Mouse (Mus musculus): ENCODE results near the gene Rnf149. TPM values are rescaled to one million over a fixed set of nuclear protein-coding genes. Genes with fewer than 3 reads are reported as not detected.

Rnf149 gene
- polyA plus RNA-seq, 1 experiment from 2014 or later = 30.3 TPM

DNA sequence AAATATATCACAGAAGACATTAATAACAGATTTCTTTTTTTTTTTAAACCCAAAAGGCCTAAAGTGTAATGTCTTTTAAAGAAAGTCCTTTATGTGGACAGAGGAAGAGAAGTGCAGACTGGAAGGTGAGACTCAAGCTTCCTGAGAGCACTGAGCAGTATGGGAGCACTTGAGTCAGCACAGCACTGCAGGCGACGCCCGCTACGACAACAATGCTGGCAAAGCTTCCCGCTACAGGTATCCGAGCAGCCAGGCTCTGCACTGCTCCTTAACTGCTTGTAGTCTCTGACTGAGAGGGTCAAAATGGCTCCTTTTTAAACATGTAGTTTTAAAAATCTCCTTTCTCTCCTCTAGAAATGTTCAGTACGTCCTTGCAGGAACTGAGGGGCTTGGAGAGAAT is 14.0 kb downstream of the Rnf149 start:
- Histone ChIP-seq H3K4me1 (ENCODE audit: control insufficient read depth, insufficient read depth, low read length) (no peaks in the 10 kb centered on the region), H3K27me3 (ENCODE audit: control insufficient read depth, insufficient read depth, low read length) (no peaks in the 10 kb centered on the region), H3K9ac (replicated peaks; ENCODE audit: low read depth, low read length) (no peak overlapping the region), H3K4me2 (ENCODE audit: low read depth, low read length) (no peak overlapping the region), H3K9me3 (ENCODE audit: control insufficient read depth, low read length) (no peaks in the 10 kb centered on the region), H3K4me3 (ENCODE audit: low read depth, low read length) (no peak overlapping the region), H3K27ac (ENCODE audit: low read depth, low read length) (no peak overlapping the region), H3K36me3 (ENCODE audit: control insufficient read depth, insufficient read depth, low read length) (no peaks in the 10 kb centered on the region)
- 94% methylated on average over 7 of the region's 7 CpGs for WGBS
- ATAC-seq (ENCODE audit: low read depth) = no peak

- H3K27me3 ChIP-seq (ENCODE audit: control insufficient read depth, insufficient read depth, low read length) = no peaks in the 10 kb centered on the region
- no peaks in the 10 kb centered on the region for H3K9me3 ChIP-seq (ENCODE audit: control insufficient read depth, low read length)
- H3K27ac ChIP-seq (ENCODE audit: low read depth, low read length) = no peak overlapping the region
- no peak for ATAC-seq (ENCODE audit: low read depth)
- H3K4me1 ChIP-seq (ENCODE audit: control insufficient read depth, insufficient read depth, low read length) = no peaks in the 10 kb centered on the region
- H3K4me3 ChIP-seq (ENCODE audit: low read depth, low read length) = no peak overlapping the region
- no peak overlapping the region for H3K9ac ChIP-seq (replicated peaks; ENCODE audit: low read depth, low read length)
- WGBS = 59% methylated on average over 1 of the region's 1 CpGs
- no peak overlapping the region for H3K4me2 ChIP-seq (ENCODE audit: low read depth, low read length)
- no peaks in the 10 kb centered on the region for H3K36me3 ChIP-seq (ENCODE audit: control insufficient read depth, insufficient read depth, low read length)
Measured at GRCm38 (mm10) chr1:39561920-39562319, 15.3 kb downstream of the Rnf149 start.

- H3K9ac ChIP-seq (replicated peaks; ENCODE audit: low read depth, low read length) = no peak overlapping the region
- WGBS = 90% methylated on average over 2 of the region's 2 CpGs
- peaks cover 6% of the 10 kb centered on the region; the same call in 1 of the 2 replicates for H3K4me1 ChIP-seq (ENCODE audit: control insufficient read depth, insufficient read depth, low read length)
- no peak overlapping the region for H3K4me3 ChIP-seq (ENCODE audit: low read depth, low read length)
- no peak overlapping the region for H3K27ac ChIP-seq (ENCODE audit: low read depth, low read length)
- H3K36me3 ChIP-seq (ENCODE audit: control insufficient read depth, insufficient read depth, low read length) = no peaks in the 10 kb centered on the region
- no peak overlapping the region for H3K4me2 ChIP-seq (ENCODE audit: low read depth, low read length)
- ATAC-seq (ENCODE audit: low read depth) = no peak
- H3K27me3 ChIP-seq (ENCODE audit: control insufficient read depth, insufficient read depth, low read length) = no peaks in the 10 kb centered on the region
- H3K9me3 ChIP-seq (ENCODE audit: control insufficient read depth, low read length) = no peaks in the 10 kb centered on the region
Measured at GRCm38 (mm10) chr1:39559009-39559408, 18.2 kb downstream of the Rnf149 start.

- H3K9me3 ChIP-seq (ENCODE audit: control insufficient read depth, low read length) = no peaks in the 10 kb centered on the region
- H3K4me1 ChIP-seq (ENCODE audit: control insufficient read depth, insufficient read depth, low read length) = peaks cover 6% of the 10 kb centered on the region; the same call in 1 of the 2 replicates
- H3K9ac ChIP-seq (replicated peaks; ENCODE audit: low read depth, low read length) = no peak overlapping the region
- H3K36me3 ChIP-seq (ENCODE audit: control insufficient read depth, insufficient read depth, low read length) = peaks cover 10% of the 10 kb centered on the region
- no peak overlapping the region for H3K4me3 ChIP-seq (ENCODE audit: low read depth, low read length)
- H3K27me3 ChIP-seq (ENCODE audit: control insufficient read depth, insufficient read depth, low read length) = no peaks in the 10 kb centered on the region
- no peak overlapping the region for H3K27ac ChIP-seq (ENCODE audit: low read depth, low read length)
- WGBS = 7% methylated on average over 9 of the region's 9 CpGs
- ATAC-seq (ENCODE audit: low read depth) = peak; percentile 28; the same call in 1 of the 2 replicates
- no peak overlapping the region for H3K4me2 ChIP-seq (ENCODE audit: low read depth, low read length)
Measured at GRCm38 (mm10) chr1:39555556-39556415, 21.4 kb downstream of the Rnf149 start.

DNA sequence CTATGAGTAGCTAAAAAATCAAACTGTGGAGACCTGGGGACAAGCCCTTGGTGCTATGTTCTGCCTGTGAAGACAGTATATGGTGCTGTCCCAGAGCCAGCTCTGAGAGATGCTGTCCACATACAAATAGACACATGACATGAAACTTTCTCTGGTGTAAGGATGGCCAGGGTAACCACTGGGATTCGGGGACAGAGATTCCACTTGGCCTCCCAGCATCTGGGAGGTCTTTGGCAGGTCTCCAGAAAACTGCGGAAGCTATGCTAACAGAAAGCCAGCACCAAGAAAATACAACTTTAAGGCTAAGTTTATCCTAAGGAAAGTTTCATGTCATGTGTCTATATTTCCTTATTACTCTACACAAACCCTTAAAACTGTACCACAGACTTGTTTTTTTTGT is 27.4 kb downstream of the Rnf149 start:
- no peaks in the 10 kb centered on the region for H3K9me3 ChIP-seq (ENCODE audit: control insufficient read depth, low read length)
- no peak overlapping the region for H3K4me2 ChIP-seq (ENCODE audit: low read depth, low read length)
- no peak overlapping the region for H3K4me3 ChIP-seq (ENCODE audit: low read depth, low read length)
- H3K27me3 ChIP-seq (ENCODE audit: control insufficient read depth, insufficient read depth, low read length) = no peaks in the 10 kb centered on the region
- H3K36me3 ChIP-seq (ENCODE audit: control insufficient read depth, insufficient read depth, low read length) = peaks cover 27% of the 10 kb centered on the region
- no peaks in the 10 kb centered on the region for H3K4me1 ChIP-seq (ENCODE audit: control insufficient read depth, insufficient read depth, low read length)
- H3K9ac ChIP-seq (replicated peaks; ENCODE audit: low read depth, low read length) = no peak overlapping the region
- H3K27ac ChIP-seq (ENCODE audit: low read depth, low read length) = no peak overlapping the region
- ATAC-seq (ENCODE audit: low read depth) = no peak
- 88% methylated on average over 2 of the region's 2 CpGs for WGBS

DNA sequence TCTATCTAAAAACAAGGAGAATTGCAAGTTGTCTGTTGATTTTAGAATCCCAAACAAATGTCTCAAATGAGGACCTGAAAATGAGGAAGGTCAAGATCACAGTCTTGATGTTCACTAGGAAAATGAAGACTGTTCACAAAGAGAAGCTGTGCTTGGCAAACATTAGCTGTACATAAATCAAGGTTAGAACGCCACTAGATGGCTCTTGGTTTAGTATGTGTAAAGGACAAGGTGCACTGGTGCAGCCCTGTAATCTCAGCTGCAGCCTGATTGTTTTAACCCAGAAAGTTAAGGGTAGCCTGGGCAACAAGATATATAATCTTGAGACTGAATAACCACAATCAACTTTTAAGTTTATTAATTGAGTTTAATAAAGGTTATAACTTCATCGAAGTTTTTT is 30.0 kb downstream of the Rnf149 start:
- Histone ChIP-seq H3K9me3 (ENCODE audit: control insufficient read depth, low read length) (no peaks in the 10 kb centered on the region), H3K9ac (replicated peaks; ENCODE audit: low read depth, low read length) (no peak overlapping the region), H3K27ac (ENCODE audit: low read depth, low read length) (no peak overlapping the region), H3K4me1 (ENCODE audit: control insufficient read depth, insufficient read depth, low read length) (no peaks in the 10 kb centered on the region), H3K36me3 (ENCODE audit: control insufficient read depth, insufficient read depth, low read length) (peaks cover 34% of the 10 kb centered on the region), H3K27me3 (ENCODE audit: control insufficient read depth, insufficient read depth, low read length) (no peaks in the 10 kb centered on the region), H3K4me3 (ENCODE audit: low read depth, low read length) (no peak overlapping the region), H3K4me2 (ENCODE audit: low read depth, low read length) (no peak overlapping the region)
- 55% methylated on average over 2 of the region's 2 CpGs for WGBS
- ATAC-seq (ENCODE audit: low read depth) = no peak

GRCm38 (mm10) chr1:39546160-39546866 is 30.9 kb downstream of the Rnf149 start:
- 86% methylated on average over 6 of the region's 6 CpGs for WGBS
- H3K4me2 ChIP-seq (ENCODE audit: low read depth, low read length) = no peak overlapping the region
- H3K27me3 ChIP-seq (ENCODE audit: control insufficient read depth, insufficient read depth, low read length) = no peaks in the 10 kb centered on the region
- no peak overlapping the region for H3K4me3 ChIP-seq (ENCODE audit: low read depth, low read length)
- H3K9ac ChIP-seq (replicated peaks; ENCODE audit: low read depth, low read length) = no peak overlapping the region
- no peak for ATAC-seq (ENCODE audit: low read depth)
- H3K27ac ChIP-seq (ENCODE audit: low read depth, low read length) = no peak overlapping the region
- no peaks in the 10 kb centered on the region for H3K4me1 ChIP-seq (ENCODE audit: control insufficient read depth, insufficient read depth, low read length)
- H3K36me3 ChIP-seq (ENCODE audit: control insufficient read depth, insufficient read depth, low read length) = peaks cover 34% of the 10 kb centered on the region
- H3K9me3 ChIP-seq (ENCODE audit: control insufficient read depth, low read length) = no peaks in the 10 kb centered on the region

DNA sequence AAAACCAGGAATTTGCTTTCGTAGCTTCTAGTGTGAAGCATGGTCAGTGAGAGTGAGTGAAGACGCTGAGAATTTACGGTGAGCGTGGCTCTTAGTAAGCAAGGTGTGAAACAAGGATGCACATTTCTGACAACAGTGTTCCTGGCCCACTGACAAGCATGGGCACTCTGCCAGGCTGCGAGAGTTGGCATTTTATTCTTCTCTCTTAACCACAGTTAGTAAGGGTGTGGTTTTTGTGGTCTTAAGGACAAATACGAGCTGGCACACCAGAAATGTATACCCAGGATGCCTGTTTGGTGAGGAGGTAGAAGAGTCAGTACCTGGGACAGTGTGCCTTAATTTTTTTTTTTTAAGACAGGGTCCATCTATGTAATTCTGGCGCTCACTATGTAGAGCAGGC is 31.6 kb downstream of the Rnf149 start:
- H3K4me1 ChIP-seq (ENCODE audit: control insufficient read depth, insufficient read depth, low read length) = no peaks in the 10 kb centered on the region
- no peak overlapping the region for H3K4me2 ChIP-seq (ENCODE audit: low read depth, low read length)
- WGBS = 90% methylated on average over 7 of the region's 7 CpGs
- H3K27ac ChIP-seq (ENCODE audit: low read depth, low read length) = no peak overlapping the region
- no peak overlapping the region for H3K4me3 ChIP-seq (ENCODE audit: low read depth, low read length)
- no peak overlapping the region for H3K9ac ChIP-seq (replicated peaks; ENCODE audit: low read depth, low read length)
- no peak for ATAC-seq (ENCODE audit: low read depth)
- H3K9me3 ChIP-seq (ENCODE audit: control insufficient read depth, low read length) = no peaks in the 10 kb centered on the region
- H3K27me3 ChIP-seq (ENCODE audit: control insufficient read depth, insufficient read depth, low read length) = no peaks in the 10 kb centered on the region
- peaks cover 32% of the 10 kb centered on the region for H3K36me3 ChIP-seq (ENCODE audit: control insufficient read depth, insufficient read depth, low read length)

DNA sequence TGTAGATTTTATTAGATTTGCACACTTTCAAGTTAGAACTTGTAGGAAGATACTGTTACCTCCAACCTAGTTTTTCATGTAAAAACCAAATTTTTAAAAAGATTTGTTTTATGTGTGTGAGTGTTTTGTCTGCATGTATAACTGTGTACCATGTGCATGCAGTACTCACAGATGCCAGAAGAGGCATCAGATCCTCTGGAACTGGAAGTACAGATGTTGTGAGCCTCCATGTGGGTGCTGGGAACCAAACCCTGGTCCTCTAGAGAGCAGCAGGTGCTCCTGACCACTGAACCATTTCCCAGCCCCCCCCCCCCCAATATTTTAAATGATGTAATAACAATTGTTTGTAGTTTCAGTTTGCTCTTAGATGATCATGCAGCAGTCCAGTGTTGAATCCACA is 36.6 kb downstream of the Rnf149 start:
- no peak for ATAC-seq (ENCODE audit: low read depth)
- H3K4me2 ChIP-seq (ENCODE audit: low read depth, low read length) = no peak overlapping the region
- H3K36me3 ChIP-seq (ENCODE audit: control insufficient read depth, insufficient read depth, low read length) = peaks cover 47% of the 10 kb centered on the region
- peaks cover 14% of the 10 kb centered on the region for H3K4me1 ChIP-seq (ENCODE audit: control insufficient read depth, insufficient read depth, low read length)
- no peak overlapping the region for H3K9ac ChIP-seq (replicated peaks; ENCODE audit: low read depth, low read length)
- H3K27me3 ChIP-seq (ENCODE audit: control insufficient read depth, insufficient read depth, low read length) = no peaks in the 10 kb centered on the region
- no peak overlapping the region for H3K27ac ChIP-seq (ENCODE audit: low read depth, low read length)
- H3K9me3 ChIP-seq (ENCODE audit: control insufficient read depth, low read length) = no peaks in the 10 kb centered on the region
- H3K4me3 ChIP-seq (ENCODE audit: low read depth, low read length) = no peak overlapping the region

Measured in neural tube, embryonic 14.5 days (tissue).